Mouse (Mus musculus): ENCODE measurements at regions not wholly inside any gene's neighbourhood (a gene's known extent, or its start where the extent isn't known, plus 50 kb on each side); places are given as distances from the start of the nearest gene placed in this dataset.

GRCm38 (mm10) chr2:103143985-103144384 lies 70.5 kb downstream of the Apip start:
- TF ChIP-seq TCF12 (IDR thresholded peaks at IDR 0.05; ENCODE audit: low read depth, low read length) (no peak), POLR2A (IDR thresholded peaks at IDR 0.05; ENCODE audit: low read depth, low read length) (no peak), ZC3H11A (IDR thresholded peaks at IDR 0.05; ENCODE audit: low read depth, low read length) (no peak)

All from CH12.LX (cell line).